Mouse (Mus musculus): Measurements from ENCODE around the gene Chd5. TPM values are rescaled to one million over a fixed set of nuclear protein-coding genes. Genes with fewer than 3 reads are reported as not detected.

The Chd5 gene
- polyA plus RNA-seq, 1 experiment = not detected

- H3K4me3 ChIP-seq (replicated peaks; ENCODE audit: control insufficient read depth, low read depth, low read length) = peak overlapping the region; percentile 95
- peak overlapping the region; percentile 94; the same call in 1 of the 2 replicates for H3K27ac ChIP-seq (ENCODE audit: control insufficient read depth, insufficient read depth, low read depth, low read length, poor library complexity)
- peaks cover 1% of the 10 kb centered on the region; the same call in 1 of the 2 replicates for H3K4me1 ChIP-seq (ENCODE audit: control insufficient read depth, insufficient read depth, low read length)
- TF ChIP-seq POLR2A (IDR thresholded peaks at IDR 0.05; ENCODE audit: borderline replicate concordance, control insufficient read depth, low read depth, low read length) (no peak), CTCF (IDR thresholded peaks at IDR 0.05; ENCODE audit: control insufficient read depth, insufficient read depth, low read length) (no peak)
- 5% methylated on average over 8 of the region's 8 CpGs for WGBS
Observed at GRCm38 (mm10) chr4:152296371-152296770, 42.1 kb upstream of the Chd5 start.

GRCm38 (mm10) chr4:152296874-152297861 is 41.3 kb upstream of the Chd5 start, which contains the start of gene Icmt:
Gene Icmt, plus strand, starts transcription at chr4:152297227.
- H3K4me1 ChIP-seq (ENCODE audit: control insufficient read depth, insufficient read depth, low read length) = peaks cover 1% of the 10 kb centered on the region; the same call in 1 of the 2 replicates
- under 1% methylated on average over 118 of the region's 119 CpGs for whole genome bisulfite sequencing
- H3K27ac ChIP-seq (ENCODE audit: control insufficient read depth, insufficient read depth, low read depth, low read length, poor library complexity) = peak within 1 kb of the TSS; percentile 94
- TF ChIP-seq CTCF (IDR thresholded peaks at IDR 0.05; ENCODE audit: control insufficient read depth, insufficient read depth, low read length) = 0 out of 2 replicates have a peak, but pooled peaks have one; percentile 4
- TF ChIP-seq POLR2A (IDR thresholded peaks at IDR 0.05; ENCODE audit: borderline replicate concordance, control insufficient read depth, low read depth, low read length) = peak; percentile 94; the same call in 1 of the 2 replicates
- H3K4me3 ChIP-seq (replicated peaks; ENCODE audit: control insufficient read depth, low read depth, low read length) = peak within 1 kb of the TSS; percentile 95

- Histone ChIP-seq H3K27ac (ENCODE audit: control insufficient read depth, insufficient read depth, low read depth, low read length, poor library complexity) (no peak overlapping the region), H3K4me1 (ENCODE audit: control insufficient read depth, insufficient read depth, low read length) (peaks cover 1% of the 10 kb centered on the region; the same call in 1 of the 2 replicates), H3K4me3 (replicated peaks; ENCODE audit: control insufficient read depth, low read depth, low read length) (no peak overlapping the region)
- TF ChIP-seq POLR2A (IDR thresholded peaks at IDR 0.05; ENCODE audit: borderline replicate concordance, control insufficient read depth, low read depth, low read length) (no peak), CTCF (IDR thresholded peaks at IDR 0.05; ENCODE audit: control insufficient read depth, insufficient read depth, low read length) (no peak)
- 88% methylated on average over 14 of the region's 14 CpGs for WGBS
Observed at GRCm38 (mm10) chr4:152298836-152299235, 39.6 kb upstream of the Chd5 start.

GRCm38 (mm10) chr4:152300375-152300774 is 38.1 kb upstream of the Chd5 start:
- Histone ChIP-seq H3K4me3 (replicated peaks; ENCODE audit: control insufficient read depth, low read depth, low read length) (no peak overlapping the region), H3K4me1 (ENCODE audit: control insufficient read depth, insufficient read depth, low read length) (peaks cover 1% of the 10 kb centered on the region; the same call in 1 of the 2 replicates), H3K27ac (ENCODE audit: control insufficient read depth, insufficient read depth, low read depth, low read length, poor library complexity) (no peak overlapping the region)
- WGBS = 90% methylated on average over 8 of the region's 8 CpGs
- TF ChIP-seq CTCF (IDR thresholded peaks at IDR 0.05; ENCODE audit: control insufficient read depth, insufficient read depth, low read length) = no peak
- TF ChIP-seq POLR2A (IDR thresholded peaks at IDR 0.05; ENCODE audit: borderline replicate concordance, control insufficient read depth, low read depth, low read length) = no peak

- WGBS = 86% methylated on average over 11 of the region's 11 CpGs
- H3K4me1 ChIP-seq (ENCODE audit: control insufficient read depth, insufficient read depth, low read length) = no peaks in the 10 kb centered on the region; the same call in 1 of the 2 replicates
- H3K27ac ChIP-seq (ENCODE audit: control insufficient read depth, insufficient read depth, low read depth, low read length, poor library complexity) = no peak overlapping the region
- no peak overlapping the region for H3K4me3 ChIP-seq (replicated peaks; ENCODE audit: control insufficient read depth, low read depth, low read length)
- TF ChIP-seq POLR2A (IDR thresholded peaks at IDR 0.05; ENCODE audit: borderline replicate concordance, control insufficient read depth, low read depth, low read length) (no peak), CTCF (IDR thresholded peaks at IDR 0.05; ENCODE audit: control insufficient read depth, insufficient read depth, low read length) (no peak)
Observed at GRCm38 (mm10) chr4:152302012-152302411, 36.4 kb upstream of the Chd5 start.

- TF ChIP-seq CTCF (IDR thresholded peaks at IDR 0.05; ENCODE audit: control insufficient read depth, insufficient read depth, low read length) (no peak), POLR2A (IDR thresholded peaks at IDR 0.05; ENCODE audit: borderline replicate concordance, control insufficient read depth, low read depth, low read length) (no peak)
- no peaks in the 10 kb centered on the region; the same call in 1 of the 2 replicates for H3K4me1 ChIP-seq (ENCODE audit: control insufficient read depth, insufficient read depth, low read length)
- H3K27ac ChIP-seq (ENCODE audit: control insufficient read depth, insufficient read depth, low read depth, low read length, poor library complexity) = no peak overlapping the region
- WGBS = 94% methylated on average over 10 of the region's 10 CpGs
- no peak overlapping the region for H3K4me3 ChIP-seq (replicated peaks; ENCODE audit: control insufficient read depth, low read depth, low read length)
Observed at GRCm38 (mm10) chr4:152303172-152303571, 35.3 kb upstream of the Chd5 start.

GRCm38 (mm10) chr4:152304685-152305084 is 33.8 kb upstream of the Chd5 start:
- Histone ChIP-seq H3K4me3 (replicated peaks; ENCODE audit: control insufficient read depth, low read depth, low read length) (no peak overlapping the region), H3K4me1 (ENCODE audit: control insufficient read depth, insufficient read depth, low read length) (no peaks in the 10 kb centered on the region; the same call in 1 of the 2 replicates), H3K27ac (ENCODE audit: control insufficient read depth, insufficient read depth, low read depth, low read length, poor library complexity) (no peak overlapping the region)
- WGBS = 91% methylated on average over 6 of the region's 6 CpGs
- TF ChIP-seq POLR2A (IDR thresholded peaks at IDR 0.05; ENCODE audit: borderline replicate concordance, control insufficient read depth, low read depth, low read length) = no peak
- TF ChIP-seq CTCF (IDR thresholded peaks at IDR 0.05; ENCODE audit: control insufficient read depth, insufficient read depth, low read length) = no peak

- 82% methylated on average over 6 of the region's 6 CpGs for WGBS
- H3K4me3 ChIP-seq (replicated peaks; ENCODE audit: control insufficient read depth, low read depth, low read length) = no peak overlapping the region
- no peaks in the 10 kb centered on the region; the same call in 1 of the 2 replicates for H3K4me1 ChIP-seq (ENCODE audit: control insufficient read depth, insufficient read depth, low read length)
- H3K27ac ChIP-seq (ENCODE audit: control insufficient read depth, insufficient read depth, low read depth, low read length, poor library complexity) = no peak overlapping the region
- TF ChIP-seq CTCF (IDR thresholded peaks at IDR 0.05; ENCODE audit: control insufficient read depth, insufficient read depth, low read length) = no peak
- TF ChIP-seq POLR2A (IDR thresholded peaks at IDR 0.05; ENCODE audit: borderline replicate concordance, control insufficient read depth, low read depth, low read length) = no peak
Observed at GRCm38 (mm10) chr4:152305991-152306390, 32.5 kb upstream of the Chd5 start.

Data from bone marrow, adult 2 months (tissue).